Mouse (Mus musculus) adrenal gland, adult 10 weeks (tissue): ENCODE results near the gene Actr10. TPM values are rescaled to one million over a fixed set of nuclear protein-coding genes. Genes with fewer than 3 reads are reported as not detected.

Experiments used
- polyA plus RNA-seq: library from polyadenylated mRNA; stranded (reverse); fragments of 350-450 nt; fragmentation: Illumina TruSeq; extraction: RNeasy Lipid Tissue Mini Kit (QIAGEN cat#74804); gene quantifications from one replicate; pipeline ENCODE4 v1.2.3, GENCODE M21; 2014; ENCODE audit warnings: low read depth, low replicate concordance

Gene Actr10
- polyA plus RNA-seq = 284 TPM

DNA sequence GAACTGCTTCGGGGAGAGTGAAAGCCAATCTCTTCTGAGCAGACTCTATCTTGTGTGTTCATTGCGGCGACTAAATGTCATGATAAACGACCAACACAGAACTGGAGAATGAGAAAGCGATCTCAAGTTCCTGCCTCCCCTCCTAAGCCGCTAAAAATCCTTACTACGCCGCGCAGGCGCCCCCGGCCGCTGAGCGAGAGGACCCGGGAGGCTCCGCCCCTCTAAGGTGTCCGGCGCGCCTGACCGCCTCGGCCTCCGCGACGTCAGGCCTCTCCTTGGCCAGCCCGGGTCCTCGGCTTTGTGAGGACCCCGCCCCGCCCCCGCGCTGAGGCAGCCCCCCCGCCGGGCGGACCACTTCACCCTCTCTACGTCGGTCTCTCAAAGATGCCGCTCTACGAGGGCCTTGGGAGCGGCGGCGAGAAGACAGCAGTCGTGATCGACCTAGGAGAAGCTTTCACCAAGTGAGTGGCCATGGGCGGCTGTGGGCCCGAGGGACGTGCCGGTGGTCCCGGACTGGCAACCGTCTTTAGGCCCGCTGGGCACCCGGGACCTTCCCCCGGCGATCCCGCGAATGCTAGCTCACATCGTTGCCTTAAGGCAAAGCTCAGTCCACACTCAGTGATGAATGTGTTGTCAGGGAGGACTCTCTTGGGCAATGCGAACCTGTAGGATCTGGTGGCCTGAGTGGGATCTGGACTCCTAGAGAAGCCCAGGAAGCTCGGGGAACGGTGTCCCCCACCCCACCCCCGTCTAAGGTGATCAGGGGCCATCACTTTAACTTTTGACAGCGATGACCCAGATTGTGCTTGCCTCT, at the start of gene Actr10:
Actr10 (plus strand) TSS at position 287 of the 814 bp plus-strand sequence.

DNA sequence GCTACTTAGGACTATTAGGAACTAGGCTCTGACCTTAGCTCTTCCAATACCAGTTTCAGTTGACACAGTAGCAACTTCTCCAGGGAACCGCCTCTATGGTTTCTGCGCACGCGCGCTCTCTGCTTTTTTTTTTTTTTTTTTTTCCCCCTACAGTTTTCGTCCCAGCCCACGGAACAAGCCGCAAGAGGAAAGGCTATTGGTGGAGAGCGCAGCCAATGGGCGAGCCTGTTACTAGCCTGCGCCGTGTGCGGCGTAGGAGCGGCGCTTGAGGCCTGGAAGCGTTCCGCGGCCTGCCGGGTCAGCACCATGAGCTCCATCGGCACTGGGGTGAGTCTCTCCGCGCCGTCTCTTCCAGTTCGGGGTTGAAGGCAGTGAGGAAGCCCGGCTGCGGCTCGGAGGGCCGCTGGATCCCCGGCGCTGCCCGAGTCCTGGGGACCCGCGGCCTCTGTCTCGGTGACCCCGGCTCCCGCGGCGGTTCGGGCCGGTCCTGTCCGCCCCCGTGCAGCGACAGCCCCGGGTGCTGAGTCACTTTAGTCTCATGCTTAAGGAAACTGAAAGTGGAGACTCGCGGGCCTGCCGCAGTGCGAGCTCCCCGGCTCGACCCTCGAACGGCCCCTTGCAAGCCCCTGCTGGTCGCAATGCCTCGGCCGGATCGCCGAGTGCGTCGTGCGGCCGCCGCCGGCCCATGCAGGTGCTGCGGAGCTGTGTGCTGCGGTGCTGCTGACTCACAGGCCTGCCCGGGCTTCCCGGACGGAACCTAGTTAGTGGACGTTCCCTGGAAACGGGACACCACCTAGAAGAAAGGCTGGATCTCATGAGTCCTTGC, 37.0 kb downstream of the Actr10 start, which contains the start of gene Psma3:
Psma3 (plus strand) TSS at position 181 of the 826 bp plus-strand sequence.

Other genes starting within 250 kb of the Actr10 start
- gene Frmd6, start 112.3 kb upstream of the Actr10 start, polyA plus RNA-seq = 62.0 TPM
- 1,228 TPM for gene Psma3, start 36.8 kb downstream of the Actr10 start, polyA plus RNA-seq
- gene Arid4a, start 78.1 kb downstream of the Actr10 start, polyA plus RNA-seq = 38.5 TPM
- 1.5 TPM for gene Tomm20l, start 173.6 kb downstream of the Actr10 start, polyA plus RNA-seq
- 99.3 TPM for gene Timm9, start 198.8 kb downstream of the Actr10 start, polyA plus RNA-seq
- 18.7 TPM for gene 2700049A03Rik, start 199.0 kb downstream of the Actr10 start, polyA plus RNA-seq